Mouse (Mus musculus) liver, embryonic 14.5 days (tissue): ENCODE data around the gene Cnnm3.

Source experiments
- CTCF ChIP-seq: IDR thresholded peaks from 2 replicates; pipeline ENCODE4 v1.5.1; 2016; ENCODE audit warnings: antibody characterized with exemption, low read depth, control low read depth
- EP300 ChIP-seq: IDR thresholded peaks from 2 replicates; pipeline ENCODE4 v1.6.1; 2016; ENCODE audit warnings: antibody characterized with exemption, low read depth

GRCm38 (mm10) chr1:36512089-36512965 lies 660 bp downstream of the Cnnm3 start:
- TF ChIP-seq CTCF (no peak), EP300 (no peak)
